ENCODE assay signal across 20 mouse cellular contexts in the genomic region with DNA sequence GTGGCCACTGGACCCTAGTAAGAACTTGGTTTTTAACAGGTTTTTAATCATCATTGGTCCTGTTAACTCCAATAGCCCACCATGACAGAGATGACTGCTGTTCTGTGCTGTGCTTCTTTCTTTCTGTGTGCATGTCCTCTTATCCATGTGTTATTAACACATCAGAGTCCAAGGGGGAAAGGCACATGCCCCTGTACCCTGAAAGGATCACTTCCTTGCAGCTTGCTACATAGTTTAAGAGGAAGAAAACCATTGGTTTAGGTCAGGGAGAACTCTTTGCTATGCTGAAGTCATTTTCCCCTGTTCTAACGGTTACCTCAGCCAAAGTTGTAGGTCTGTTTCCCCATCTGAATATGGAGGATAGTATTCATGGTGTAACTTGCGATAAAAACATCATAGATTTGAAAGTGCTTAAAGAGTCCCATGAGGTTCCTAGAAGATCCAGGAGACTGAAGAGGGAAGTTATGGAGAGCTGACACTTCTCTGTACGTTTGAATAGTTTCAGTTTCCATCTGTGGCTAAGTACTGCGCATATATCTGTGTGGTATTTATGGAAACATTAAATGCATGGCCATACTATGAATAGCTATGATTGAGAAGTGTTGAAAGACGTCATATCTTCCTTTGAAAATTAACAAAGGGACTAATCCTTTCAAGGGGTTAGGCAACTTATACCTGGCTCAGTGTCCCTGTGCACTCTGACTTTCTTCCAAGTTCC. TPM values are rescaled to one million over a fixed set of nuclear protein-coding genes. Genes with fewer than 3 reads are reported as not detected.
DNase-seq lines count a peak whose midpoint lies in the region; ATAC-seq and TF ChIP-seq lines count a peak whose summit lies in the region.
"Had no signal": no experiment of that assay in that cellular context is flagged by ENCODE, and none has a peak within 500 bp of the region (broad histone marks: within the 10 kb centered on the region; RNA-seq: fewer than 3 reads in every experiment).

No protein-coding gene starts in this region.

- H3K27ac ChIP-seq in lung, embryonic 14.5 days (ENCODE audit: low read depth): peak overlapping the region; percentile 14; the same call in 1 of the 2 replicates
- peak overlapping the region; percentile 62 for H3K27ac ChIP-seq in CH12.LX (ENCODE audit: insufficient read depth, low read depth)
- no peak overlapping the region for H3K27ac ChIP-seq in forebrain, embryonic 13.5 days
- H3K27ac ChIP-seq: gastrocnemius, adult 2 months; limb, embryonic 15.5 days; midbrain, embryonic 13.5 days had no signal

- TF ChIP-seq EP300 in CH12.LX (IDR thresholded peaks at IDR 0.05; ENCODE audit: low read length): peak; percentile 71

- no peak for TF ChIP-seq RAD21 in CH12.LX (IDR thresholded peaks at IDR 0.05; ENCODE audit: low read depth, low read length)

- no peak overlapping the region for H3K4me3 ChIP-seq in lung, embryonic 14.5 days (ENCODE audit: low read depth, low read length)
- H3K4me3 ChIP-seq in CH12.LX (replicated peaks in 1 of 3; ENCODE audit: low read depth in 2 of 3, low read length in 2 of 3, poor library complexity in 1 of 3): no peak overlapping the region
- no peak overlapping the region for H3K4me3 ChIP-seq in forebrain, embryonic 13.5 days
- H3K4me3 ChIP-seq: erythroblast, embryonic 14.5 days; gastrocnemius, adult 2 months; limb, embryonic 15.5 days; midbrain, embryonic 13.5 days had no signal

- H3K9me3 ChIP-seq in lung, embryonic 14.5 days (ENCODE audit: low read depth, low read length): no peaks in the 10 kb centered on the region; the same call in 1 of the 2 replicates
- peaks cover 5% of the 10 kb centered on the region for H3K9me3 ChIP-seq in CH12.LX (replicated peaks; ENCODE audit: low read length)
- H3K9me3 ChIP-seq in forebrain, embryonic 13.5 days (replicated peaks): no peaks in the 10 kb centered on the region
- H3K9me3 ChIP-seq: limb, embryonic 15.5 days; midbrain, embryonic 13.5 days had no signal

- ATAC-seq in lung, embryonic 14.5 days (ENCODE audit: insufficient read depth): peak; percentile 25; the same call in 1 of the 2 replicates
- ATAC-seq in common myeloid progenitor, adult 5-6 weeks (replicated peaks; ENCODE audit: low read depth, poor library complexity, severe bottlenecking): peak; percentile 84
- ATAC-seq in megakaryocyte progenitor cell, adult 5-6 weeks (replicated peaks; ENCODE audit: poor library complexity): peak; percentile 83
- ATAC-seq in forebrain, embryonic 13.5 days: no peak
- ATAC-seq: forebrain, embryonic 16.5 days; hindbrain, embryonic 16.5 days; midbrain, embryonic 13.5 days had no signal

- TF ChIP-seq POLR2A in CH12.LX (IDR thresholded peaks at IDR 0.05; ENCODE audit: low read depth, low read length): no peak

- no peaks in the 10 kb centered on the region for H3K36me3 ChIP-seq in lung, embryonic 14.5 days (ENCODE audit: insufficient read depth)
- H3K36me3 ChIP-seq in CH12.LX (replicated peaks in 1 of 2; ENCODE audit: control insufficient read depth in 1 of 2, insufficient read depth in 1 of 2, low read length in 1 of 2): no peaks in the 10 kb centered on the region
- H3K36me3 ChIP-seq in forebrain, embryonic 13.5 days (ENCODE audit: poor library complexity, severe bottlenecking): no peaks in the 10 kb centered on the region
- H3K36me3 ChIP-seq: limb, embryonic 15.5 days; midbrain, embryonic 13.5 days had no signal

- no peak for DNase-seq in lung, embryonic 14.5 days
- no peak for DNase-seq in lung, postnatal 4 days
- peak; percentile 32 for DNase-seq in CH12.LX (ENCODE audit: extremely low read depth)
- no peak for DNase-seq in right cerebral cortex, postnatal 36 days (ENCODE audit: low spot score in 2 of 2)
- DNase-seq: adrenal gland, adult 8-10 months; cerebellum, adult 11-12 months; cerebellum, postnatal 25 days; gastrocnemius, adult 2 months; heart, adult 11 months; heart, postnatal 36 days; kidney, adult 2 months; lung, postnatal 14 days had no signal

- WGBS in lung, embryonic 14.5 days: 69% methylated on average over 5 of the region's 5 CpGs
- WGBS in forebrain, embryonic 13.5 days: 84% methylated on average over 5 of the region's 5 CpGs

- TF ChIP-seq CTCF in lung, embryonic 14.5 days (IDR thresholded peaks at IDR 0.05; ENCODE audit: low read depth): no peak
- TF ChIP-seq CTCF in CH12.LX (conservative IDR thresholded peaks at IDR 0.05 in 1 of 2, IDR thresholded peaks at IDR 0.05 in 1 of 2; ENCODE audit: low read depth in 2 of 2, low read length in 2 of 2): no peak

- no peak overlapping the region for H3K4me2 ChIP-seq in lung, embryonic 14.5 days
- peak overlapping the region; percentile 89 for H3K4me2 ChIP-seq in CH12.LX (ENCODE audit: insufficient read depth, low read depth, poor library complexity, severe bottlenecking)
- no peak overlapping the region for H3K4me2 ChIP-seq in forebrain, embryonic 13.5 days
- H3K4me2 ChIP-seq: limb, embryonic 15.5 days; midbrain, embryonic 13.5 days had no signal

- no peak overlapping the region for H3K9ac ChIP-seq in lung, embryonic 14.5 days
- H3K9ac ChIP-seq in CH12.LX (ENCODE audit: insufficient read depth, low read depth): peak overlapping the region; percentile 45
- no peak overlapping the region for H3K9ac ChIP-seq in forebrain, embryonic 13.5 days
- H3K9ac ChIP-seq: limb, embryonic 15.5 days; midbrain, embryonic 13.5 days had no signal

- dilution Hi-C loops in CH12.LX (cut with MboI; ENCODE audit: extremely low pct_ligation_motif_present, extremely low pct_unique_long_range_greater_than_20kb, low sequenced_read_pairs): no loop called here

- H3K4me1 ChIP-seq in lung, embryonic 14.5 days (ENCODE audit: insufficient read depth): no peaks in the 10 kb centered on the region
- peaks cover 7 to 59% of the 10 kb centered on the region in 2 experiments for H3K4me1 ChIP-seq in CH12.LX (ENCODE audit: control insufficient read depth in 1 of 2, insufficient read depth in 2 of 2)
- no peaks in the 10 kb centered on the region for H3K4me1 ChIP-seq in forebrain, embryonic 13.5 days
- H3K4me1 ChIP-seq: limb, embryonic 15.5 days; midbrain, embryonic 13.5 days had no signal

- H3K27me3 ChIP-seq in lung, embryonic 14.5 days (ENCODE audit: insufficient read depth, low read length): no peaks in the 10 kb centered on the region
- H3K27me3 ChIP-seq in CH12.LX (replicated peaks): no peaks in the 10 kb centered on the region
- H3K27me3 ChIP-seq in forebrain, embryonic 13.5 days: no peaks in the 10 kb centered on the region
- H3K27me3 ChIP-seq: limb, embryonic 15.5 days; midbrain, embryonic 13.5 days had no signal

- no peaks in the 10 kb centered on the region for H3K79me2 ChIP-seq in CH12.LX (replicated peaks; ENCODE audit: control insufficient read depth, extremely low read depth, insufficient read depth, poor library complexity, severe bottlenecking)

- in situ Hi-C loops in CH12.LX (cut with MboI; ENCODE audit: low pct_ligation_motif_present, low pct_unique_long_range_greater_than_20kb, low sequenced_read_pairs): loop anchor here (10.0 kb wide), 1 partner anchor 200 kb away; no protein-coding TSS in a partner anchor

TF ChIP-seq in CH12.LX, 34 proteins besides CTCF, POLR2A, EP300 and RAD21:
- peak; percentile 23; the same call in 1 of the 2 replicates for TF ChIP-seq JUN (IDR thresholded peaks at IDR 0.05; ENCODE audit: insufficient read depth, low read depth, low read length)
- no peak for TF ChIP-seq PAX5 (IDR thresholded peaks at IDR 0.05; ENCODE audit: low read length)
- TF ChIP-seq POLR2AphosphoS2 (IDR thresholded peaks at IDR 0.05; ENCODE audit: low read depth, low read length): no peak
- TF ChIP-seq NRF1 (IDR thresholded peaks at IDR 0.05; ENCODE audit: low read depth, low read length): no peak
- TF ChIP-seq ZC3H11A (IDR thresholded peaks at IDR 0.05; ENCODE audit: low read depth, low read length): no peak
- TF ChIP-seq IRF4 (IDR thresholded peaks at IDR 0.05; ENCODE audit: low read depth, low read length): 0 out of 2 replicates have a peak, but pooled peaks have one; percentile 29
- TF ChIP-seq GABPA (IDR thresholded peaks at IDR 0.05; ENCODE audit: insufficient replicate concordance, low read depth, low read length): no peak
- TF ChIP-seq KAT2A (IDR thresholded peaks at IDR 0.05; ENCODE audit: insufficient replicate concordance, low read length): no peak
- TF ChIP-seq SIN3A (IDR thresholded peaks at IDR 0.05; ENCODE audit: low read length): no peak
- peak; percentile 76 for TF ChIP-seq MEF2A (IDR thresholded peaks at IDR 0.05; ENCODE audit: borderline replicate concordance, low read depth, low read length)
- no peak for TF ChIP-seq MAZ (IDR thresholded peaks at IDR 0.05; ENCODE audit: low read depth, low read length)
- no peak for TF ChIP-seq RCOR1 (conservative IDR thresholded peaks at IDR 0.05; ENCODE audit: low read depth, low read length)
- TF ChIP-seq JUND (conservative IDR thresholded peaks at IDR 0.05; ENCODE audit: low read depth, low read length): no peak
TF ChIP-seq in CH12.LX: peak in this region for 3.

RNA-seq across cellular contexts. Expression of gene Glcci1, which starts 14.1 kb away (rescaled TPM):
- polyA plus RNA-seq in lung, embryonic 14.5 days (2014; fragmentation: Nextera tagmentation; extraction: Ambion mirVana): 19.2 and 19.4 TPM in 2 replicates
- 1.9 and 4.4 TPM in 2 replicates for total RNA-seq in CH12.LX (2012; rRNA removed)
- total RNA-seq in CH12.LX (2014; rRNA removed): 2.4 and 2.5 TPM in 2 replicates
- polyA plus RNA-seq in CH12.LX (2012; ENCODE audit: insufficient read length, low read depth): 3.5 and 4.8 TPM in 2 replicates
- total RNA-seq in common myeloid progenitor, adult 5-6 weeks (2017): 0.46 TPM in 1 of 2 replicates, not detected in the other
- total RNA-seq in megakaryocyte progenitor cell, adult 5-6 weeks (2015): 5.1 and 7.1 TPM in 2 replicates
- 0.54 and 5.1 TPM in 2 replicates for total RNA-seq in megakaryocyte progenitor cell, adult 5-6 weeks (2017)
- 9.6 and 14.6 TPM in 2 replicates for polyA plus RNA-seq in forebrain, embryonic 13.5 days (2015; fragmentation: Nextera tagmentation; extraction: Ambion mirVana)
